Comparison of ENCODE assay signal across 8 mouse cellular contexts in the genomic region with DNA sequence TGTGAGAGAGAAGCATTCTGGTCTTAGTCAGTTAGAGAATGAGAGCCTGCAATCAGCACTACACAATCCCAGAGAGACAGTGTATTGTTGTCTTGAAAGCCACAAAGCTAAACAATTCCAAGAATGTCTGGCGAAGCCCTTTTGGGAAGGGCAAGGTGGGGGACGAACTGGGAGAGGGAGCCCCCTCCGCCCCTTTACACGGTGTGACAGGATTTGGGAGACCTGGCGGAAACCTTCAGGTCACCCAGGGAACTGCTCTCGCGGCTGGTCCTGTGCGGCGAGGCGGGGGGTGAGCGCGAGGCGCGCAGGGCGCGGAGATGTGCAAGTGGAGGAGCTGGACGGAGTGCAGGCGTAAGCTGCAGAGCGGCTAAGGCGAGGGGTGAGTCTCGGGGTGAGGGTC. TPM values are rescaled to one million over a fixed set of nuclear protein-coding genes. Genes with fewer than 3 reads are reported as not detected.
DNase-seq lines count a peak whose midpoint lies in the region; ATAC-seq and TF ChIP-seq lines count a peak whose summit lies in the region.

No protein-coding gene starts in this region.

- no peak; the same call in 1 of the 2 replicates for TF ChIP-seq CTCF in kidney, adult 2 months (conservative IDR thresholded peaks at IDR 0.05; ENCODE audit: insufficient read depth, insufficient read length, low read depth, low read length)
- TF ChIP-seq CTCF in lung, adult 2 months (IDR thresholded peaks at IDR 0.05; ENCODE audit: insufficient read depth, low read length): no peak

- no peaks in the 10 kb centered on the region for H3K27me3 ChIP-seq in kidney, adult 2 months (replicated peaks; ENCODE audit: control insufficient read depth, insufficient read depth, low read length)

- no peaks in the 10 kb centered on the region for H3K36me3 ChIP-seq in kidney, adult 2 months (ENCODE audit: control insufficient read depth, insufficient read depth, low read length)

- H3K27ac ChIP-seq in kidney, adult 2 months (ENCODE audit: insufficient read depth, low read depth, low read length): peak overlapping the region; percentile 65; the same call in 1 of the 2 replicates

- WGBS in kidney, adult 2 months: under 1% methylated on average over 20 of the region's 21 CpGs
- WGBS in lung, adult 2 months: 1% methylated on average over 21 of the region's 21 CpGs

- intact Hi-C loops in heart, postnatal 25 days (cut with DNase I): loop anchor here (5.0 kb wide), 1 partner anchor 242 kb away; no protein-coding TSS in a partner anchor

- TF ChIP-seq POLR2A in kidney, adult 2 months (IDR thresholded peaks at IDR 0.05; ENCODE audit: low read depth, low read length): no peak
- no peak for TF ChIP-seq POLR2A in lung, adult 2 months (IDR thresholded peaks at IDR 0.05; ENCODE audit: borderline replicate concordance, extremely low read depth, low read depth, low read length)

- ATAC-seq in granulocyte monocyte progenitor cell, adult 5-6 weeks (replicated peaks; ENCODE audit: poor library complexity, severe bottlenecking): 0 out of 2 replicates have a peak, but pooled peaks have one; percentile 14
- no peak for ATAC-seq in activated CD4-positive, CD25-positive, alpha-beta regulatory T cell, adult 4 months

- peak overlapping the region; percentile 76 for H3K4me3 ChIP-seq in kidney, adult 2 months (ENCODE audit: insufficient read depth, low read depth, low read length)
- H3K4me3 ChIP-seq in lung, adult 2 months (replicated peaks; ENCODE audit: extremely low read depth, low read depth, low read length): peak overlapping the region; percentile 63

- no peaks in the 10 kb centered on the region for H3K4me1 ChIP-seq in kidney, adult 2 months (ENCODE audit: control insufficient read depth, insufficient read depth, low read length)
- peaks cover 4% of the 10 kb centered on the region; the same call in 1 of the 2 replicates for H3K4me1 ChIP-seq in lung, adult 2 months (ENCODE audit: control insufficient read depth, insufficient read depth, low read length)

- DNase-seq in heart, adult 18-20 months: peak; percentile 33 to 55
- no peak for DNase-seq in heart, postnatal 25 days (ENCODE audit: low spot score)
- peak; percentile 10 to 19 for DNase-seq in cerebellum, postnatal 36 days
- DNase-seq in kidney, adult 2 months: peak; percentile 52
- peak; percentile 63 for DNase-seq in lung, adult 2 months
- DNase-seq in ovary, postnatal 36 days (ENCODE audit: low spot score): peak; percentile 59

RNA-seq across cellular contexts. Expression of a gene that starts 53.9 kb away (rescaled TPM):
- total RNA-seq in heart, adult 18-20 months (2021): 10 to 100 TPM; 15.1 to 17.4 TPM
- 10 to 100 TPM; 12.1 to 14.0 TPM for total RNA-seq in heart, postnatal 25 days (2021)
- total RNA-seq in granulocyte monocyte progenitor cell, adult 5-6 weeks (2014; fragmentation: Nextera tagmentation): not detected in 2 replicates
- not detected in 2 replicates for total RNA-seq in granulocyte monocyte progenitor cell, adult 5-6 weeks (2017)
- 25.7 and 34.4 TPM in 2 replicates for polyA plus RNA-seq in kidney, adult 2 months (2012; rRNA removed)
- 12.9 and 19.1 TPM in 2 replicates for polyA plus RNA-seq in lung, adult 2 months (2012; rRNA removed)
- not detected for polyA plus RNA-seq in activated CD4-positive, CD25-positive, alpha-beta regulatory T cell, adult 4 months (2017; shearing (Covaris generic))

Comparison
In these comparisons a context has a peak if more than half of its experiments do, and no peak if none do; other contexts are left out.
1. RNA of a gene that starts 53.9 kb away (total RNA-seq): 15.1 to 17.4 TPM in heart, adult 18-20 months and 12.1 to 14.0 TPM in heart, postnatal 25 days; not detected in granulocyte monocyte progenitor cell, adult 5-6 weeks; every median in the first group is over 10 times any median in the second.